Mouse (Mus musculus) lung, postnatal 0 days (tissue): ENCODE results near the gene Galm. TPM values are rescaled to one million over a fixed set of nuclear protein-coding genes. Genes with fewer than 3 reads are reported as not detected.

Experiments
- ATAC-seq: fragments of 200-750 bp; cut with Nextera tagmentation; 2 replicates; pipeline ENCODE4 v1.8.0; 2017; ENCODE audit warnings: moderate library complexity
- DNase-seq: peaks from one replicate; pipeline ENCODE4 v3.0.0-alpha.2; 2016; ENCODE audit warnings: low spot score
- H3K27ac ChIP-seq: fragments of 300-500 bp; sonication (generic); 2 replicates; pipeline ENCODE4 v1.5.1; 2014; ENCODE audit warnings: antibody characterized with exemption, mild to moderate bottlenecking, low read length, mixed read lengths
- H3K27me3 ChIP-seq: fragments of 300-500 bp; sonication (generic); replicated peaks from 2 replicates; pipeline ENCODE4 v1.6.1; 2014; ENCODE audit warnings: low read length, mixed read lengths; ENCODE audit not compliant: insufficient read depth
- H3K36me3 ChIP-seq: fragments of 300-500 bp; sonication (generic); 2 replicates; pipeline ENCODE4 v1.6.1; 2014; ENCODE audit warnings: low read length, mixed read lengths; ENCODE audit not compliant: insufficient read depth
- H3K4me1 ChIP-seq: fragments of 300-500 bp; sonication (generic); 2 replicates; pipeline ENCODE4 v1.6.1; 2014; ENCODE audit warnings: antibody characterized with exemption, low read depth, low read length, mixed read lengths; ENCODE audit not compliant: insufficient read depth
- H3K4me2 ChIP-seq: fragments of 300-500 bp; sonication (generic); replicated peaks from 2 replicates; pipeline ENCODE4 v1.6.1; 2014; ENCODE audit warnings: low read depth, mild to moderate bottlenecking, low read length, moderate library complexity, mixed read lengths
- H3K4me3 ChIP-seq: fragments of 300-500 bp; sonication (generic); 2 replicates; pipeline ENCODE4 v1.5.1; 2014; ENCODE audit warnings: low read depth, low read length
- H3K9ac ChIP-seq: fragments of 300-500 bp; sonication (generic); replicated peaks from 2 replicates; pipeline ENCODE4 v1.6.1; 2014; ENCODE audit warnings: low read depth, mild to moderate bottlenecking
- H3K9me3 ChIP-seq: fragments of 300-500 bp; sonication (generic); 2 replicates; pipeline ENCODE4 v1.6.1; 2016; ENCODE audit warnings: low read length, mixed read lengths
- CTCF ChIP-seq: IDR thresholded peaks from 2 replicates; pipeline ENCODE4 v1.5.1; 2016; ENCODE audit warnings: antibody characterized with exemption, mild to moderate bottlenecking
- EP300 ChIP-seq: IDR thresholded peaks from 2 replicates; pipeline ENCODE4 v1.6.1; 2016; ENCODE audit warnings: antibody characterized with exemption, mild to moderate bottlenecking, control low read depth
- WGBS: fragments of 180-500 bp; shearing (Covaris S2); extraction: QIAGEN DNeasy Blood & Tissue Kit; methylation state at CpG from one replicate; pipeline ENCODE4 v1.1.7; 2014; 5-methylcytosine and 5-hydroxymethylcytosine counted together
- polyA plus RNA-seq: library from polyadenylated mRNA; unstranded; fragments of >200 nt; fragmentation: Nextera tagmentation; extraction: Ambion mirVana; gene quantifications from 2 replicates; pipeline ENCODE4 v1.2.1, GENCODE M21; 2015

The Galm gene
- polyA plus RNA-seq, 1 experiment from 2014 or later, result 7.5 TPM

- Histone ChIP-seq H3K4me3 (no peak overlapping the region), H3K4me1 (no peaks in the 10 kb centered on the region; the same call in 1 of the 2 replicates), H3K4me2 (no peak overlapping the region), H3K9me3 (no peaks in the 10 kb centered on the region), H3K36me3 (no peaks in the 10 kb centered on the region), H3K27ac (no peak overlapping the region), H3K9ac (no peak overlapping the region), H3K27me3 (no peaks in the 10 kb centered on the region)
- ATAC-seq, result no peak
- 63% methylated on average over 7 of the region's 7 CpGs for WGBS
- no peak for DNase-seq
- TF ChIP-seq EP300, result no peak
- no peak for TF ChIP-seq CTCF
Observed at GRCm38 (mm10) chr17:80131838-80132237, 4.6 kb downstream of the Galm start.

DNA sequence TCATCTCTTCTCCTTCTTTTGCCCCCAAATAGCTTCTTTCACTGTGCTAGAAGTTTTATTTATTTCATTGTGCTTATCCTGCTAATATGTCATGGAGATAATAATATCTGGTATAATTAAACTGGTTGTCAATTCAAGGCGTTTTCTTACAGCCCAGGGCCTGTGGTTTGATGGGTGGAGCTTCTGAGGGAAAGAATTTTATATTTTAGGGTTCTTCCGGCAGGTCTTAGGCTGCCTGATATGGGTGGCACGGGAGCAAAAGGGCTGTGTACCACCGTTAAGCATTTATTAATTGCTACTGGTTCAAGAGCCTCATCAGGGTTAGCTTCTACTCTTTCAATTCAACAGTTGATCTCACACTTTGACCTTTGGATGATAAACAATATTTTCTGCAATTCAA is 5.2 kb downstream of the Galm start:
- H3K36me3 ChIP-seq, result no peaks in the 10 kb centered on the region
- ATAC-seq (no peak), DNase-seq (no peak)
- no peaks in the 10 kb centered on the region for H3K27me3 ChIP-seq
- TF ChIP-seq EP300, result no peak
- TF ChIP-seq CTCF, result no peak
- no peak overlapping the region for H3K27ac ChIP-seq
- H3K4me3 ChIP-seq, result no peak overlapping the region
- H3K9me3 ChIP-seq, result no peaks in the 10 kb centered on the region
- H3K9ac ChIP-seq, result no peak overlapping the region
- no peak overlapping the region for H3K4me2 ChIP-seq
- WGBS, result 70% methylated on average over 4 of the region's 4 CpGs
- no peaks in the 10 kb centered on the region; the same call in 1 of the 2 replicates for H3K4me1 ChIP-seq

GRCm38 (mm10) chr17:80138434-80139162 is 11.3 kb downstream of the Galm start:
- Histone ChIP-seq H3K27ac (no peak overlapping the region), H3K27me3 (no peaks in the 10 kb centered on the region), H3K4me3 (no peak overlapping the region), H3K9ac (no peak overlapping the region), H3K4me2 (0 out of 2 replicates have a peak overlapping the region, but pooled peaks have one; percentile 0), H3K9me3 (no peaks in the 10 kb centered on the region), H3K36me3 (no peaks in the 10 kb centered on the region), H3K4me1 (no peaks in the 10 kb centered on the region)
- no peak for TF ChIP-seq CTCF
- no peak for TF ChIP-seq EP300
- ATAC-seq, result peak; percentile 44
- peak; percentile 61 for DNase-seq
- 45% methylated on average over 17 of the region's 17 CpGs for WGBS

DNA sequence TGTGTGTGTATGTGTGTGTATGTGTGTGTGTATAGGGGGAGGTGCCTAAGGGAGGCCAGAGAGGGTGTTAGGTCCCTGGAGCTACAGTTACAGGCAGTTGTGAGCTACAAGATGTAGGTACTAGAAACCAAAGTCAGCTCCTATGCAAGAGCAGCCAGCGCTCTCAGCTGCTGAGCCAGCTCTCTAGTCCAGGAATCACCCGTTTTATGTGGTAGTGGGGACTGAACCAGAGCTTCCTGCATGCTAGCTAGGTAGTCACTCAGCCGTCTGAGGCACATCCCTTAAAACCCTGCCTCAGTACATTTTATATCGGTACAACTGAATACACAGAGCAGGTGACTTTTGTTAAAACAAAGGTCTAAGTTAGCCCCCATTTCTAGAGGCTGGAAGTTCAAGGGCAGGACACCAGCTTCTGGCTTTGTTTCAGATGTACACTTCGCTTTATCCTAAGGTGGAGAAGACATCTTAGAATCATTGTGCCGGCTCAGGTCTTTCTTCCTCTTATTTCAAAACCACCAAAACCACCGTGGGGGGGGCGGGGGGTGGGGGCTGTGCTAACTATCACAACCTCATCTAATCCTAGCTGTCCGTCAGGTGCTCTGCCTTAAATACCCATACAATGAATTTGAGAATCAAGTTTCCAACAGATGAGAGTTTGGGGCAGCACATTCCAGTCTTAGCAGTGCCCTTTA is 12.6 kb downstream of the Galm start:
- Histone ChIP-seq H3K4me3 (no peak overlapping the region), H3K9me3 (no peaks in the 10 kb centered on the region), H3K4me1 (no peaks in the 10 kb centered on the region; the same call in 1 of the 2 replicates), H3K9ac (no peak overlapping the region), H3K4me2 (no peak overlapping the region), H3K27me3 (no peaks in the 10 kb centered on the region), H3K27ac (no peak overlapping the region), H3K36me3 (no peaks in the 10 kb centered on the region)
- no peak for DNase-seq
- no peak for TF ChIP-seq CTCF
- TF ChIP-seq EP300, result no peak
- no peak for ATAC-seq
- 70% methylated on average over 9 of the region's 9 CpGs for WGBS

DNA sequence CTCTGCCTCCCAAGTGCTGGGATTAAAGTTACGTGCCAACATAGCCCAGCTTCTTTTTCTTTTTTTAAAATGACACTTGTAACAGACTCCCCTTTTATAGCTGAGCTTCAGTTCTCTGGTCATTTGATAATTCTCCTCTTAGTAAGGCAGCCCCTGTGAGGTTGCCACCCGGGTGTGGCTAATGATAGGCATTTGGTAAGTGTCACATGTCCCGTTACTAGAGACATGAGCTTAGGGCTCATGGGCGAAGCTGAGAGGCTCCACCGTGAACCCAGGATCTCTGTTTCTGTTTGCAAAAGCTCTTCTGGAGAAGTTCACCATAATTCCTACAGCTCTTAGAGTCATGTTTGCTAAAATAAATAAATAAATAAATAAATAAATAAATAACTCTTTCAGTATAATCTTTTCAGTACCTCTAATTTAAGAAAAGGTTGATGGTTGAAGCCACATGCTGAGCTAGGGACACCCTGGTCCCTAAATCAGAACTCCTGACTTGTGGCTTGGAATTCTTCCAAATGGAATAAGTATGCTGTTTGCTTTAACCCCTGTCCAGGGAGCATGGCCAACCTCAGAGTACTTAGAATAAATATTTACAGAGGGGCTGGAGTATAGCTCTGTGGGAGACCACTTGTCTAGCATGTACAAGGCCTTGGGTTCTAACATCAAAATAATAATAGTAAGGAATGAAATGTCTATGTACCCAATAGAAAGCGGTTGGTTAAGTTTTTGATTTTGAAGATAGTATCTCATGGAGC is 16.4 kb downstream of the Galm start:
- no peaks in the 10 kb centered on the region for H3K9me3 ChIP-seq
- ATAC-seq (no peak; the same call in 1 of the 2 replicates), DNase-seq (peak; percentile 23)
- no peaks in the 10 kb centered on the region for H3K36me3 ChIP-seq
- no peak overlapping the region for H3K4me3 ChIP-seq
- WGBS, result 51% methylated on average over 6 of the region's 6 CpGs
- TF ChIP-seq CTCF (no peak), EP300 (peak; percentile 53; the same call in 1 of the 2 replicates)
- no peaks in the 10 kb centered on the region for H3K27me3 ChIP-seq
- H3K4me1 ChIP-seq, result peaks cover 9% of the 10 kb centered on the region; the same call in 1 of the 2 replicates
- H3K4me2 ChIP-seq, result no peak overlapping the region
- H3K27ac ChIP-seq, result no peak overlapping the region
- H3K9ac ChIP-seq, result no peak overlapping the region

DNA sequence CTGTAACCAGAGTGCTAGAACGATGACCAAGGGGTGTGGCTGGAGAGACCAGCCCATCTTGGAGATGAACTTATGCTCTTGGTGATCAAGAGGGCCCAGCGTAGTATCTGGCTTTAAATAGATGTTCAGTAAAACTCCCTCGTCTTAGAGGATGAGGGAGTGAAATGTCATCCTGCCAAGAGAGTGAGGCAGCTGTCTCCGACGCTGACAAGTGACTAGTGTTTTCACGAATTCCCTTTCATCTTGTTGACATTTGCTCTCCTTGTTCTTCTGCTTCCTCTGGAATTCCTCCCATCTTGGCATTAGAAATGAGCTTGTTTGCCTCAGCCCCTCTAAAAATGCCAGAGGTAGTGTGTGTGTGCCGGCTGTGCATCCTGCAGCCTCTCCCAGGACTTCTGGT is 17.9 kb downstream of the Galm start:
- WGBS, result 24% methylated on average over 7 of the region's 7 CpGs
- H3K4me1 ChIP-seq, result peaks cover 10% of the 10 kb centered on the region; the same call in 1 of the 2 replicates
- H3K9me3 ChIP-seq, result no peaks in the 10 kb centered on the region
- H3K27ac ChIP-seq, result no peak overlapping the region
- no peaks in the 10 kb centered on the region for H3K27me3 ChIP-seq
- TF ChIP-seq EP300, result no peak
- no peak for TF ChIP-seq CTCF
- ATAC-seq (no peak), DNase-seq (no peak)
- no peak overlapping the region for H3K4me2 ChIP-seq
- no peak overlapping the region for H3K9ac ChIP-seq
- H3K4me3 ChIP-seq, result no peak overlapping the region
- no peaks in the 10 kb centered on the region for H3K36me3 ChIP-seq
